Mouse (Mus musculus): Measurements from ENCODE around the gene Ltbp2. TPM values are rescaled to one million over a fixed set of nuclear protein-coding genes. Genes with fewer than 3 reads are reported as not detected.

Gene Ltbp2
- polyA plus RNA-seq, 1 experiment from 2014 or later: 0.26 TPM

DNA sequence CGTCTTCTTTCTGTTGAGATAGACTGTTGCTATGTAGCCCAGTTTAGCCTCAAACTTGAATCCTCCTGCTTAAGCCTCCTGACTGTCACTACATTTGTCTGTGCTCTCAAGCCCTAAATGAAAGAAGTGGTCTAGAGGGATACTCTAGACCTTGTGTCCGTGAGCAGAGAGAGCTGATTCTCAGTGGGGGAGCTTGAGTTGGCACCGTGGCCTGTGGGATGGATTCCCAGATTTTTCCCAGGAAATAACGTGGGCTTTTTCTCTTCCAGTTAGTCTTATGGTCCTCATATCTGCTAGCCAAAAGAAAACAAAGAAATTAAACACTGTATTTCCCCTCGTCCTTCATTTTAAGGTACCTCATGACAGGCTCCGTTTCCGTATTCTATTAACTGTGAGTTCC lies 24.0 kb upstream of the Ltbp2 start:
- Histone ChIP-seq H3K27ac (replicated peaks) (no peak overlapping the region), H3K27me3 (no peaks in the 10 kb centered on the region), H3K9ac (no peak overlapping the region), H3K4me3 (no peak overlapping the region), H3K4me1 (replicated peaks) (no peaks in the 10 kb centered on the region), H3K36me3 (no peaks in the 10 kb centered on the region), H3K9me3 (no peaks in the 10 kb centered on the region), H3K4me2 (no peak overlapping the region)
- 77% methylated on average over 7 of the region's 7 CpGs for WGBS
- no peak for ATAC-seq (ENCODE audit: low FRiP score, low read depth)

DNA sequence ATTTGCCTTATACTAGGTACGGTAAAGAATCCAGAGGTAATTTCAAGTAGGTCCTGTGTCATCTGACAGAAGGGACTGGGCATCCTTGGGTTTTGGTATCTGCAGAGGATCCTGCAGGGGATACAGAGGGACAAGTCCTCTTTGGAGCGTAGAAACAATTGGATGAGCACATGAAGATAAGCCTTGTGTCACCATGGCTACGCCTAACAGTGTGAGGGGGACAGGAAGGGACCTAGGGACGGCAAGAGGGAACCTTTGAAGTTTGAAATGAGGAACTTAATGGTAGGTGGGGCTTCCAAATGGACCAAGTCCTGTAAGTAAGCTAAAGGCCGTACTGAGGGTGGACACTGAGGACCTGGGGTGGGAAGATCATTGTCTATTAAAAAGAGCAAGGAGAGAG lies 21.0 kb upstream of the Ltbp2 start:
- no peak overlapping the region for H3K9ac ChIP-seq
- no peak overlapping the region for H3K4me3 ChIP-seq
- H3K4me2 ChIP-seq: no peak overlapping the region
- H3K27ac ChIP-seq (replicated peaks): no peak overlapping the region
- no peaks in the 10 kb centered on the region for H3K4me1 ChIP-seq (replicated peaks)
- ATAC-seq (ENCODE audit: low FRiP score, low read depth): no peak
- WGBS: 83% methylated on average over 5 of the region's 5 CpGs
- H3K27me3 ChIP-seq: no peaks in the 10 kb centered on the region
- no peaks in the 10 kb centered on the region for H3K9me3 ChIP-seq
- H3K36me3 ChIP-seq: no peaks in the 10 kb centered on the region

DNA sequence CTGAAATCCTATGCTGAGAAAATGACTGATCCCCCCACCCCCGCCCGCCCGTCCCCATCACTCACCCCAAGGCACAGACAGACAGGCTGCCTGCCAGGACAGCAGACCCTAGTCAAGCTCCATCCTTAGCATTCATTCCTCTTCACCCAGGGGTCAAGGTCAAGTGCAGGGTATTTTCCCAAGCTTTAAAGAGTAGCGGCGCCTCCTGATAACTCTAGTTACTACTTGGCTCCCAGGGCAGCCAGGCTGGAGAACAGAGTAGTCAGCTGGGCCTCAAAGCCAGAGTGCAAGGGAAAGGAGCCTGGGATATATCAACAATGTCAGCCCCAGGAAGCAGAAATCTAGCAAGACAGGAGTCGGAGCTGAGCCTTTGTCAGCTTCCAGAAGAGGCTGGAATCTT lies 19.9 kb upstream of the Ltbp2 start:
- no peak for ATAC-seq (ENCODE audit: low FRiP score, low read depth)
- no peak overlapping the region for H3K4me2 ChIP-seq
- WGBS: 85% methylated on average over 6 of the region's 6 CpGs
- no peak overlapping the region for H3K9ac ChIP-seq
- no peaks in the 10 kb centered on the region for H3K4me1 ChIP-seq (replicated peaks)
- H3K36me3 ChIP-seq: no peaks in the 10 kb centered on the region
- H3K27ac ChIP-seq (replicated peaks): no peak overlapping the region
- no peaks in the 10 kb centered on the region for H3K27me3 ChIP-seq
- no peak overlapping the region for H3K4me3 ChIP-seq
- no peaks in the 10 kb centered on the region for H3K9me3 ChIP-seq

DNA sequence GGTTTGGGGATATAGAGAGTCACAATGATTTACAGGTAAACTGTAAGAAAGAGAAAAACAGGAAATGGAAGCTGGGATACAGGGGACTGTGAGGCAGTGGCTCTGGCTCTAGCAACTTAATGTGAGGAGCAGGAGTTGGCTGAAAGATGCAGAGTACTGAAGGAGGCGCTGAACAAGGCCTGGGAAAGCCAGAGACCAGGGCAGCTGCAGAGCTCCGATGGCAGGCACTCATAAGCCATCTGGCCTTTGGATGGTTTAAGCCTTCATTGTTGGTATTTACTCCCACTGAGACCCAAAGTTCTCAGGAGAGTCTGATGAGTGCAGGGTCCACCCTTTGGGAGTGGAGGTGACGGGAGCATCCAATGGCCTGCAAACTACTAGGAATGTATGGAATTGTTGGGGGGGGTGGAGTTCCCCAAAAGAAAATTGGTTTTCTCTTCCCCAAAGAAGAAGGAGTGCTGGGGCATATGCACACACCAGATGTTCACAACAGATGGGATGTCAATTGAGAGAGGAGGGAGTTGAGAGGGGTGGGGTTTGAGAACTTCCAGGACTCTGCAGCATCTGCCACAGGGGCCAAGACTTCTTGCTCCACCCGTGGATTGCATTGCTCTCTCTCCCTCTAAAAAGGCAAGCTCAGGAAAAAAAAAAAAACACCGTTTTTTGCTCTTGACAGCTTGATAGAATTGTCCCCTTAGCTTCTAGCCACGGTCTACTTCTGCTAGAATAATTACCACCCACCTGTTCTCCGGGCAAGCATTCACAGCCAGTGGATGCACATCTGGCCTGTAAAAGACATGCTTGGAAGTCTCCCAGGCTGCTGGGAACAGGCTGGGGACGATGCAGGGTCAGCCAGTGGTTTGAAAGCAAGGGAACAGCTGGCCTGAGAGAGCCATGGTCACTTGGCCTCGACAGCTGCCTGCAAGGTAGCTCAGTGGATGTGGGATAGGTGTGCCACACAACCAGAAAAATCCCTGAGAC lies 17.6 kb upstream of the Ltbp2 start:
- no peak overlapping the region for H3K4me3 ChIP-seq
- no peaks in the 10 kb centered on the region for H3K9me3 ChIP-seq
- no peaks in the 10 kb centered on the region for H3K4me1 ChIP-seq (replicated peaks)
- H3K27me3 ChIP-seq: no peaks in the 10 kb centered on the region
- ATAC-seq (ENCODE audit: low FRiP score, low read depth): no peak
- no peak overlapping the region for H3K27ac ChIP-seq (replicated peaks)
- H3K4me2 ChIP-seq: no peak overlapping the region
- no peaks in the 10 kb centered on the region for H3K36me3 ChIP-seq
- no peak overlapping the region for H3K9ac ChIP-seq
- 53% methylated on average over 9 of the region's 9 CpGs for WGBS

DNA sequence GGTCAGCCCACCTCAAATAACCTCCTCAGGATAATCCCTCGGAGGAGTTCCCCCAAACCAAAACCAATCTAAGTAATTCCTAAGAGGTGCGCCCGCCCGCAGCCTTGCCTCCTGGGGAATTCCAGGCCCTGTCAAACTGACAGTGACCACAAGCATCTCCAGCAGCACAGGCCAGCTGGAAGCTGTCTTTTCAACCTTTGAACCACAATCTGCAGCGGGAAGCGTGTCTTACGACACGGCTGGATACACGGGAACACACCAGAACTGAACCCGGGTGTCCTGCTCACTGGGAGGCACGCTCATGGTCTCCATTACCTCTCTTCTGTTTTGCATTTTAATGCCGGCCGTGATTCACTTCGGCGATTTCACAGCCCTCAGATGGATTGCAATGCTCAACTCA lies 14.0 kb upstream of the Ltbp2 start:
- H3K27ac ChIP-seq (replicated peaks): no peak overlapping the region
- H3K9ac ChIP-seq: no peak overlapping the region
- ATAC-seq (ENCODE audit: low FRiP score, low read depth): no peak
- H3K27me3 ChIP-seq: no peaks in the 10 kb centered on the region
- 62% methylated on average over 15 of the region's 15 CpGs for WGBS
- H3K36me3 ChIP-seq: no peaks in the 10 kb centered on the region
- no peak overlapping the region for H3K4me3 ChIP-seq
- H3K4me1 ChIP-seq (replicated peaks): no peaks in the 10 kb centered on the region
- no peaks in the 10 kb centered on the region for H3K9me3 ChIP-seq
- no peak overlapping the region for H3K4me2 ChIP-seq

DNA sequence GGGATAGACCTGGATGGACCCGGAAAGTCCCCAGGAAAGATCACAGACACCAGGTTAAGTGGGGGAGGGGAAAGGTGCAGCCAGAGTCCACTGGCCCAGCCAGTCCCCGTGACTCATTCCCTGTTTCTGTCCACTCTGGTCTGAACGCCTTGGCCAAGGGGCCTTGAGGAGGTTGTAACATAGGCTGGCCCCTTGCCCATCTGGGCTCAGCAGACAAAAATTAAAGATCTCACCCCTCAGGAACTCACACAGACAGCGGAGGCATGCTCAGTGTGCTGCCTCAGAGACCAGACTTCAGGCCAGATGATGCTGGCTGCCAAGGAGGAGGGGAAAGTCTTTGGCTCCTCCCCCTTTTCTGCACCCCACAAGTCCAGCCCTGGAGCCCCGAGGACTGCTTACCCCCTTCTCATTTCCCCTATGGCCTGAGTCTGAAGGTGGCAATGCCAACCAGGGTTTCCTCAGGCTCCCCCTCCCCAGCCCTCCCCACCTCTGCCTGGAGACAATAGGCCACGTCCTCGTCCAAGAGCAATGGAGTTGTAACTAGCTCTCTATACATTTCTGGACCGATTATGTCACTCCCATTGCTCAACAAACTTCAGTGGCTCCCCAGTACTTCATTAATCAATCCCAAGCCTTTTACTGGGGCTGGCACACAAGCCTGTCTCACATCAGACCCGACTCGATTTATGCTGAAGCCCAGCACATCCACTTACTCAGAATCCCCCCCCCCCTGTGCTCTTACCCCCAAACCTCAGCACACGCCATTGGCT lies 9.0 kb upstream of the Ltbp2 start:
- no peaks in the 10 kb centered on the region for H3K9me3 ChIP-seq
- no peak overlapping the region for H3K4me3 ChIP-seq
- no peaks in the 10 kb centered on the region for H3K36me3 ChIP-seq
- no peak overlapping the region for H3K4me2 ChIP-seq
- H3K27me3 ChIP-seq: 0 out of 2 replicates have a peak, but pooled peaks cover 3% of the 10 kb centered on the region
- no peak overlapping the region for H3K27ac ChIP-seq (replicated peaks)
- H3K9ac ChIP-seq: no peak overlapping the region
- no peak for ATAC-seq (ENCODE audit: low FRiP score, low read depth)
- 72% methylated on average over 11 of the region's 11 CpGs for WGBS
- H3K4me1 ChIP-seq (replicated peaks): no peaks in the 10 kb centered on the region

DNA sequence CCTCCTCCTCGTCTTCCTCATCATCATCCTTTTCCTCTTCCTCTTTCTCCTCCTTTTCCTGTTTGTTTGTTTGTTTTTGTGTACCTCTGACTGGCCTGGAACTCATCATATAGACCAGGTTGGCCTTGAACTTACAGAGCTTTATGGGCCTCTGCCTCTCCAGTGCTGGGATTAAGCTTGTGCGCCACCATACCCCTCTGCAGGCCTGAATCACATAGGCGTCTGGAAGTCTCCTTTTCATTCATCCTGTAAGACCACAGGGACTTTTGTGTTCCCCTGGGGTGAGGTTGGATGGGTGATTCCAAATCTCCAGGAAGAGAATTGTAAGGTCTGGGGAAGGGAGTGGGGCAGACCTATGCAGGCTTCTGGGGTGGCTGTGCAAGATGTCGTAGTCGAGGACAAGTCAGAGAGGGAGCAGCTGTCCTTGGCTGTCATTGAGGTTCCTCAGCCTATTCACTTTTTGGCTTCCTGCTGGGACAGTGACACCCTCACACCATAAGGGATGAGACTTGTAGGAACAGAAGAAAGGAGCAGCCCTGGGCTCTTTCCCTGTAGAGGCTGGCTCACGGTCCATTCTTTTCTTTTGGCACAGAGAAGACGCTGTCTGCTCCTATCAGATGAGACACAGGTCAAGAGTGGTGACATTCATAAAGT lies 8.2 kb upstream of the Ltbp2 start:
- Histone ChIP-seq H3K27me3 (peaks cover 3% of the 10 kb centered on the region; the same call in 1 of the 2 replicates), H3K9me3 (no peaks in the 10 kb centered on the region), H3K4me3 (no peak overlapping the region), H3K36me3 (no peaks in the 10 kb centered on the region), H3K9ac (no peak overlapping the region), H3K27ac (replicated peaks) (no peak overlapping the region), H3K4me2 (no peak overlapping the region), H3K4me1 (replicated peaks) (no peaks in the 10 kb centered on the region)
- 82% methylated on average over 7 of the region's 7 CpGs for WGBS
- ATAC-seq (ENCODE audit: low FRiP score, low read depth): no peak

DNA sequence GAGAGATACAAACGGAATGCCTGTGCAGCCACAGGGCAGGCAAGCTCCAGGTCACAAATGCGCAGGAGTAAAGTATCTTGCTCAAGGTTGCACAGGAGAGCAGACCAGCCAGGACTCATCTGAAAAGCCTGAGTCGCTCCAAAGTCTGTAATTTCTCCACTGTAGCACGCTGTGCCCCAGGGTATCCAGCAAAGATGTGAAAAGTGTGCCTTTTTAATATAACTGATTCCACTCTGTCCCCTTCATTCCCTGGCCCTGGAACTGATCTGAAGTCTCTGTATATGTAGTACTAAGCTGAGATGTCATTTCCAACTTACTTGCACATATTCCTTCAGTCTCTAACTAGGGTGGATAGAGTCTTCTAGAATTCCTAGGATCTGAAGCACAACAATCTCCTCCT lies 6.5 kb upstream of the Ltbp2 start:
- Histone ChIP-seq H3K4me2 (no peak overlapping the region), H3K4me1 (replicated peaks) (no peaks in the 10 kb centered on the region), H3K4me3 (no peak overlapping the region), H3K9me3 (no peaks in the 10 kb centered on the region), H3K27ac (replicated peaks) (no peak overlapping the region), H3K27me3 (peaks cover 19% of the 10 kb centered on the region), H3K36me3 (no peaks in the 10 kb centered on the region), H3K9ac (no peak overlapping the region)
- 87% methylated on average over 4 of the region's 4 CpGs for WGBS
- ATAC-seq (ENCODE audit: low FRiP score, low read depth): no peak

DNA sequence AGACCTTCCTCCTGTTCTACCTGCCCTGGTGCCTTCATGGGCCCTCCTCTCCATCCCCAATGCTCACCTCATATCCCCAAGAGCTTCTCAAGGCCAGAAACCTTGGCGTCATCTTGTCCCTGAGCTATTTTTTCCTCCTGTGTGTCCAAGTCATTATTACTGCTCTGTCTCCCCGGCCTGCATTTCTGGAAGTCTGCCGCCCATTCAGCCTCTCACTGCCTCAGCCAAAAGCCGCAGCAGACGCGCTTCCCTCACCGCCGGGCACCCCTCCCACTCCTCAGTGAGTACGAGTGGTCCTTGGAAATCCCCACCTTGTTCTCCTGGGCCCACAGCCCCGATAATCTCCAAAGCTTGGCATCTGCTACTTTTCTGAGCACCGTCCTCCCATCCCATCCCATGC lies 3.8 kb upstream of the Ltbp2 start:
- Histone ChIP-seq H3K4me1 (replicated peaks) (peaks cover 14% of the 10 kb centered on the region), H3K27ac (replicated peaks) (no peak overlapping the region), H3K27me3 (peaks cover 46% of the 10 kb centered on the region), H3K4me2 (no peak overlapping the region), H3K36me3 (no peaks in the 10 kb centered on the region), H3K4me3 (no peak overlapping the region), H3K9ac (no peak overlapping the region), H3K9me3 (no peaks in the 10 kb centered on the region)
- 55% methylated on average over 11 of the region's 11 CpGs for WGBS
- ATAC-seq (ENCODE audit: low FRiP score, low read depth): no peak

DNA sequence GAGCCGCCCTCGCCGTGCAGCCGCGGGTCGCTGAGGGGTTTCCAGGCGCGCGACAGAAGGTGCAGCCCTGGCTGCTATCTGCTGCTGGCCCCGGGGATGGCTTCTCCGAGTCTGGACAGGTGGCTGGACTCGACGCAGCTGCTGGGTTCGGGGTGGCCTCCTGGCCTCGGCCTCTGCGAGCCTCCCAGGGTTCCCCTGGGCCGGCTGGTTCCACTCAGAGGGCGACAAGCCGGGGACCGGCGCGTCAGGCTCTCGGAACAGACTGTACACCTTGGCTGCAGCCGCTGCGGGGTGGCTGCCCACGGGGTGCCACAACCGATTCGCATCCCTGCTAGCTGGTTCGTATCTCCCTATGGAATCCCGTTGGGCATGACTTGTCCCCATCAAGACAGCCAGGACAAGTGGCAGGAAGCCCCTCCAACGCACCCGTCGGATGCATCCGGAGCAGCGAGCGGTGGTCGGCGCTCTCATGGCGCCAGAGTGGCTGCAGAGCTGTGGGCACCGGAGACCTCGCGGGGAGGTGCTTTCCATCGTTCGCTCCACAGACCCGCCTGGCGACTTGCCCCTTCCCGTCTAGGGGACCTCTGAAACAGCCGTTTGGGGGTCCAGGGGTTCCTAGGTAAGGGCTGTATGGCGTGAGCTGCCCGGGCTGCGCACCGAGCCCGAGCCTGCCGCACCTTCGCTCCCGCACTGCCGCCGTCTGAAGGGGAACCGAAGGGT lies 411 bp downstream of the Ltbp2 start:
- ATAC-seq (ENCODE audit: low FRiP score, low read depth): no peak
- Histone ChIP-seq H3K4me3 (peak overlapping the region; percentile 29), H3K27ac (replicated peaks) (no peak overlapping the region), H3K27me3 (peaks cover 59% of the 10 kb centered on the region), H3K4me1 (replicated peaks) (peaks cover 14% of the 10 kb centered on the region), H3K36me3 (no peaks in the 10 kb centered on the region), H3K9me3 (no peaks in the 10 kb centered on the region), H3K9ac (no peak overlapping the region), H3K4me2 (peak overlapping the region; percentile 48)
- WGBS: 2% methylated on average over 59 of the region's 59 CpGs

DNA sequence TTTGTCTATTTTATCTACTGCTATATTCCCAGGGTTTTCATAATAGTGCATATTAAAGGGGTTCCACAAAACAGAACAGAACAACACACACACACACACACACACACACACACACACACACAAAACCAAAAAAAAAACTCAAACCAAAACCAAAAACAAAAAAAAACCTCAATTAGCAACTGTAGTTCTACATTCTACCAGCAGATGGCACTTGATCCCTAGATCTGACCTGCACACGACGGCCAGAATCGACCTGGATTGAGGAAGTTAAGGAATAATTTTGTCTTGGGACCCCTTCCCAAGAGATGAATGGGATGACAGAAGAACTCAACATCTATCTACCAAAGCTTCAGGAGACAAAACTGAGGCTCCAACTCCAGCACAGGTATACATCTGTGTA lies 2.9 kb downstream of the Ltbp2 start:
- no peak overlapping the region for H3K27ac ChIP-seq (replicated peaks)
- no peaks in the 10 kb centered on the region for H3K36me3 ChIP-seq
- H3K4me1 ChIP-seq (replicated peaks): peaks cover 14% of the 10 kb centered on the region
- H3K27me3 ChIP-seq: peaks cover 50% of the 10 kb centered on the region
- H3K9me3 ChIP-seq: no peaks in the 10 kb centered on the region
- WGBS: 0% methylated on average over 3 of the region's 3 CpGs
- no peak for ATAC-seq (ENCODE audit: low FRiP score, low read depth)
- H3K4me3 ChIP-seq: no peak overlapping the region
- no peak overlapping the region for H3K4me2 ChIP-seq
- no peak overlapping the region for H3K9ac ChIP-seq

All from hindbrain, embryonic 15.5 days (tissue).